In genomic region chr2:6331324-6332137, GRCm38 (mm10) we compare ENCODE assay signal across 13 mouse cellular contexts. TPM values are rescaled to one million over a fixed set of nuclear protein-coding genes. Genes with fewer than 3 reads are reported as not detected.
DNase-seq lines count a peak whose midpoint lies in the region; ATAC-seq lines count a peak whose summit lies in the region.
"Had no signal": no experiment of that assay in that cellular context is flagged by ENCODE, and none has a peak within 500 bp of the region (broad histone marks: within the 10 kb centered on the region; RNA-seq: fewer than 3 reads in every experiment).

No protein-coding gene starts in this region.

- no peak overlapping the region for H3K4me2 ChIP-seq in heart, embryonic 12.5 days
- no peak overlapping the region for H3K4me2 ChIP-seq in neural tube, embryonic 11.5 days (ENCODE audit: low read depth)
- peak overlapping the region; percentile 52 for H3K4me2 ChIP-seq in liver, embryonic 15.5 days

- WGBS in heart, embryonic 12.5 days, result 58% methylated on average over 7 of the region's 7 CpGs
- WGBS in neural tube, embryonic 11.5 days, result 66% methylated on average over 7 of the region's 7 CpGs
- 29% methylated on average over 7 of the region's 7 CpGs for WGBS in liver, embryonic 15.5 days (ENCODE audit: insufficient replicate concordance)

- peaks cover 42% of the 10 kb centered on the region for H3K4me1 ChIP-seq in heart, embryonic 12.5 days (replicated peaks)
- no peaks in the 10 kb centered on the region for H3K4me1 ChIP-seq in neural tube, embryonic 11.5 days (ENCODE audit: control insufficient read depth, insufficient read depth, low read length)
- peaks cover 77% of the 10 kb centered on the region for H3K4me1 ChIP-seq in liver, embryonic 15.5 days (replicated peaks)

- intact Hi-C loops in heart, postnatal 14 days (cut with DNase I), result no loop called here
- intact Hi-C loops in heart, postnatal 10 days (cut with DNase I), result no loop called here

- no peaks in the 10 kb centered on the region for H3K27me3 ChIP-seq in heart, embryonic 12.5 days (replicated peaks)
- H3K27me3 ChIP-seq in neural tube, embryonic 11.5 days (ENCODE audit: control insufficient read depth, insufficient read depth, low read length), result no peaks in the 10 kb centered on the region
- no peaks in the 10 kb centered on the region for H3K27me3 ChIP-seq in liver, embryonic 15.5 days

- no peak overlapping the region for H3K27ac ChIP-seq in heart, embryonic 12.5 days (ENCODE audit: poor library complexity, severe bottlenecking)
- 0 out of 2 replicates have a peak overlapping the region, but pooled peaks have one; percentile 20 for H3K27ac ChIP-seq in neural tube, embryonic 11.5 days (ENCODE audit: low read depth, low read length)
- peak overlapping the region; percentile 65 for H3K27ac ChIP-seq in liver, embryonic 15.5 days (replicated peaks)
- H3K27ac ChIP-seq: macrophage had no signal

- DNase-seq in heart, postnatal 14 days, result no peak
- DNase-seq in neural tube, embryonic 11.5 days (ENCODE audit: low spot score), result no peak
- no peak for DNase-seq in neural tube, embryonic 10.5 days (ENCODE audit: extremely low spot score, low spot score)
- DNase-seq in embryo, embryonic 9.5 days (ENCODE audit: extremely low spot score), result no peak
- no peak for DNase-seq in heart, postnatal 10 days
- DNase-seq in thymus, postnatal 36 days, result no peak
- DNase-seq: gastrocnemius, postnatal 14 days; right cerebral cortex, adult 18-20 months had no signal

- ATAC-seq in heart, embryonic 12.5 days (ENCODE audit: insufficient number of reproducible peaks, low FRiP score), result 0 out of 2 replicates have a peak, but pooled peaks have one; percentile 33
- ATAC-seq in neural tube, embryonic 11.5 days (ENCODE audit: insufficient read depth, low FRiP score, low TSS enrichment), result no peak
- peak; percentile 89 for ATAC-seq in liver, embryonic 15.5 days (ENCODE audit: insufficient read depth)
- ATAC-seq: forebrain, embryonic 14.5 days had no signal

- H3K9ac ChIP-seq in heart, embryonic 12.5 days, result no peak overlapping the region
- H3K9ac ChIP-seq in neural tube, embryonic 11.5 days (ENCODE audit: low read length), result no peak overlapping the region
- no peak overlapping the region for H3K9ac ChIP-seq in liver, embryonic 15.5 days

- H3K36me3 ChIP-seq in heart, embryonic 12.5 days, result no peaks in the 10 kb centered on the region
- no peaks in the 10 kb centered on the region for H3K36me3 ChIP-seq in neural tube, embryonic 11.5 days (ENCODE audit: control insufficient read depth, insufficient read depth, low read length)
- H3K36me3 ChIP-seq in liver, embryonic 15.5 days (replicated peaks), result no peaks in the 10 kb centered on the region

- no peak overlapping the region for H3K4me3 ChIP-seq in heart, embryonic 12.5 days
- no peak overlapping the region for H3K4me3 ChIP-seq in neural tube, embryonic 11.5 days (ENCODE audit: low read depth, low read length)
- H3K4me3 ChIP-seq in liver, embryonic 15.5 days (replicated peaks), result no peak overlapping the region
- H3K4me3 ChIP-seq: myocyte had no signal

- no peaks in the 10 kb centered on the region for H3K9me3 ChIP-seq in heart, embryonic 12.5 days (replicated peaks)
- no peaks in the 10 kb centered on the region for H3K9me3 ChIP-seq in neural tube, embryonic 11.5 days (ENCODE audit: control insufficient read depth, low read length)
- H3K9me3 ChIP-seq in liver, embryonic 15.5 days (replicated peaks), result no peaks in the 10 kb centered on the region

RNA-seq across cellular contexts. Expression of gene Usp6nl, which starts 9.1 kb away (rescaled TPM):
- polyA plus RNA-seq in heart, embryonic 12.5 days (2016; fragmentation: Nextera tagmentation; extraction: Ambion mirVana), result 10.2 and 10.4 TPM in 2 replicates
- 1 to 10 TPM; 8.5 to 9.1 TPM for total RNA-seq in heart, postnatal 14 days (2021)
- 12.2 and 12.9 TPM in 2 replicates for polyA plus RNA-seq in neural tube, embryonic 11.5 days (2014; fragmentation: Nextera tagmentation; extraction: Ambion mirVana)
- 2.5 and 3.1 TPM in 2 replicates for polyA plus RNA-seq in liver, embryonic 15.5 days (2015; fragmentation: Nextera tagmentation; extraction: Ambion mirVana)
- 10 to 100 TPM; 13.6 to 14.6 TPM for total RNA-seq in heart, postnatal 10 days (2021)
